Mouse (Mus musculus) cerebellum, adult 9-11 months (tissue): ENCODE results near the gene Ccdc148.

Experiments used
- DNase-seq: peaks from one replicate; pipeline ENCODE4 v3.0.0; 2022

Gene Ccdc148

DNA sequence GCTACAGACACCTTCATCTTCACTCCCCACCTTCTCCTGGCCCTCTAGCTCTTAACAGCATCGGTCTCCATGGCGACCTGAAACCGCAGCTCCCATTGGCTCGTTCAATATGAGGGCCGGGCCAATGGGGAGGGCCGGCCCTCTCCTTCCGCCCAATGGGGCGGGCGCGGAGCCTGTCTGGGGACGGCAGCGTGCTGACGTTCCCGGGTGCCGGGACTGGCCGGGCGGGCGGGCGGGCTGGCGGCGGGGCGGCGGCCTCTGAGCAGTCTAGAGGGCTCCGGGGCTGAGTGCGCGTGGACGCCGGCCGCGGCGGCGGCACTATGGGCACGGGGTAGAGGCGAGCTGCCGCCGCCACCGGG lies at the start of gene Ccdc148, which contains the start of gene Pkp4:
Gene Ccdc148 (minus strand): TSS at position 79 of the 359 bp plus-strand sequence.
Gene Pkp4 (plus strand): TSS at position 246 of the 359 bp plus-strand sequence.
- peak; percentile 96 for DNase-seq

DNA sequence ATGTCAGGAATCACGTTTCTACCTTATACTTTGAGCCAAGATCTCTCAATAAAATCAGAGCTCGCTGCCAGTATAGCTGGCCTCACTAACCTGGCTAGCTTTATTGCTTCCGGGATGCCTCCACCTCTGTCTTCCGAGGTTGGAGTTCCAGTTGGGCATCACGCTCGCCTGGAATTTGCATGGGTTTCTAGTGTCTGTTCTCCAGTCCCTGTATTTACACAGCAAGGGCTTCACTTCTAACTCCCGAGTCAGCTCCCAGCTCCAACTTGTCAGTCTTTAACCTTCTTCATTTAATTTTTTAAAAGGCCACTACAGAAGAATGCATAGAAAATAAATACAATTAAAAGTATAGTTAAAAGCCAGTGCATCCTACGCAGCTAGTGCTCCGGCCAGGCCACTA lies 47.8 kb upstream of the Ccdc148 start:
- no peak for DNase-seq

DNA sequence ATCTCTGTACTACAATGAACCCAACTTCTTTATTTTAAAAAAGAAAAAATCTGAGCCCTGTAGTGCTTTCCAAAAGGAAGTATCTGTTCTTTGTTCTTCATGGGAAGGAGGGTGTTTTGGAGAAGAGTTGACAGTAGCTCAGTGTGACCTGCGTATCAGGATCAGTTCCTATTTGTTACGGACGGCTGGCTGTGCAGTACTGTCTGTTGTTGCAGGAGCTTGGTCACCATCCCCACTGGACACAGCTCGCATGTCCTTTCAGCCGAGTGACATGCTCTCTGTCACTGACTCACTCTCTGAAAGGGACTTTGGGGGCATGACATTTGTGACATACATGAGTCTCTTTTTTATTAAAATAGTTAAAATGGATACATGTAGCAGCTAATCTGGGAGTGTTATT lies 47.2 kb upstream of the Ccdc148 start:
- DNase-seq = no peak

DNA sequence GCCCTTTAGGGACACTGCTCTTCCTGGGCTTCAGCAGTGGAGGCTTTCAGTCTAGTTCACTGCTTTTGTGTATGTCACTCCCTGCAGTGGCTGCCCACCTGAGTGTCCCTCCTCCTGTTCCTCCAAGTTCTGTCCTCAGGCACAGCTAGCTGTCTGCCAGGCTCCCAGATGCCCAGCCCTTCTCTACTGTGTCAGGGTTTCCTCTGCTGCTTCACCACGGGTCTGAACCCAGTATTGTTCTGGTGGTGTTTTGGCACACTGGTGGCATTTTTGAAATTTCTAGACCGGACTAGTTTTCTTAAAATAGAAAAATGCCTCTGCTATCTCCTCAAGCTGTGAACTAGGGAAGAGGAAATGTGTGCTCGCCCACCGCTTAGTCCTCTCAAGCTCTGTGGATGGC lies 46.8 kb upstream of the Ccdc148 start:
- no peak for DNase-seq

- DNase-seq = no peak
These were observed 45.7 kb upstream of the Ccdc148 start for GRCm38 (mm10) chr2:59206190-59206589.

DNA sequence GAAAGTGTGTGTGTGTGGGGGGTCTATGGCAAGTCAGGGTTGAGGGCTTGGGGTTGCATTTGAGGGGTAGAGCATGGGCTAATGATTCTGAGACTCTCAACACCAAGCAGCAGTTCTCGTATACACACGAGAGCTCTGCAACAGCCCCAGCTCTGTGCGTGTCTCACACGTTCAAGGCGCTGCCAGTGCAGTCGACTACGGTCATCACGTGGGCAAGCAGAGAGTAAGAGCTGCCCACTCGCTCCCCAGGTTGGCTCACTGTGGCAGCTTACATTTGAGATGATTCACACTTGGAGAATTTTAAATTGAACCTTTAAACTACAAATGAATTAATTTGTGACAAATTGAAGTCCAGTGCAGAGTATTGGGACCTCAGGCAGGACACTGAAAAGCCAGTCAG lies 44.6 kb upstream of the Ccdc148 start:
- no peak for DNase-seq

GRCm38 (mm10) chr2:59203627-59204425 lies 43.3 kb upstream of the Ccdc148 start:
- no peak for DNase-seq

DNA sequence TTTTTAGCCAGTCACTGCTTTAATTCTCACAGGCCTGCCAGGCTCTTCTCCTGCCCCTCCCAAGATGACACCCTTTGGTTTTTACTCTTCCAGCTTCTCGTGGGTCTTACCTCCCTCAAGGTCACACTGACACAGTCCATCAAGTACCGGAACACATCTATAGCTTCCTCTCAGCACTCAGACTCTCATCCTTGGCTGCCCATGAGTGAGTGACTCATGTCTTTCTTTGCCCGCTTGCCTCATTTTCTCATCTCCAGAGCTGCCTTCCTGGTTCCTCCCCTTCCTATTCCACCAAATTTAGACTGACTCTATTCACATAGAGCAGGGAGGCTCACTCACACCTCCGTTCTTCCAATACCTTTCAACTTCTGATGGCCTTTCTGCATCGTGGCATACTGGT lies 42.4 kb upstream of the Ccdc148 start:
- no peak for DNase-seq

DNA sequence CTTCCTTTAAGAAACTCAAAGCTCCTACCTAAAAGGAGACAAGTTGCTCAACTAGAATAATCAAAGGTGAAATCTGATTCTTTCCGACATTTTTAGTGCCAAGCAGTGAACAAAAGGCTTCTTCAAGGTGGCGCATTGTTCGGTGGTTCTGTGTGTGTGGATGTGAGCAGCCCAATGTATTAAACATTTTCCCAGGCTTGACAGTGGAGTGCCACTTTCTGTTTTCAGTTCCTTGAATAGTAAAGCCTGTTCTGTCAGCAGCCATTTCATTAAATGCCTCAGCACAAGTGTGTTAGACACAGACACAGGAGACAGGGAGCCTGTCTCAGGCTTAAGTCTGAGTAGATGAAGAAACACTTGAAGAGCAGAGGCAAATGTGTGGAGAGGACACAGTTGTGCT lies 40.0 kb upstream of the Ccdc148 start:
- DNase-seq = no peak

DNA sequence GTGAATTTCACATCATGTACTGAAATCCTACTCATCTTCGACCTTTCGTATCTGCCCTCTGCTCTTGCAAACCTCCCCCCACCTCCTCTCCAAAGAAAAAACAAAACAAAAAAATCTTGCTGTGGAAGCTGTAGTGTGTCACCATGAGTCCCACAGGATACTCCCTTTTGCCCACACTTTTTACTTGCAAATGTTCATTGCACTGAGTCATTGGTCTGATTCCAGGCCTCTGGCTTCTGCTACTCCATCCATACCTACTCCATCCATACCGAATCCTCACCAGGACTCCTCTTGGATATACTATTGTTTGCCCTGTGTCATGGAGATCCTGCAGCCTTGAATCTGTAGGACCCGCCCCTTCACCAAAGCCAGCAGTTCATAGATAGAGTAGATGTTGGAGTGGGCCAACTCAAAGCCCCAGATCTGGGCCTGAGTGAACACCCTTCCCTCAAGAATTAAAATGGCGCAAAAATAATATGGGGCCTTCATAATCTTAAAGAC lies 39.0 kb upstream of the Ccdc148 start:
- no peak for DNase-seq

- no peak for DNase-seq
These were observed 36.7 kb upstream of the Ccdc148 start for GRCm38 (mm10) chr2:59197156-59197555.

GRCm38 (mm10) chr2:59193117-59193516 lies 32.6 kb upstream of the Ccdc148 start:
- no peak for DNase-seq

GRCm38 (mm10) chr2:59191466-59191865 lies 31.0 kb upstream of the Ccdc148 start:
- DNase-seq = peak; percentile 74

DNA sequence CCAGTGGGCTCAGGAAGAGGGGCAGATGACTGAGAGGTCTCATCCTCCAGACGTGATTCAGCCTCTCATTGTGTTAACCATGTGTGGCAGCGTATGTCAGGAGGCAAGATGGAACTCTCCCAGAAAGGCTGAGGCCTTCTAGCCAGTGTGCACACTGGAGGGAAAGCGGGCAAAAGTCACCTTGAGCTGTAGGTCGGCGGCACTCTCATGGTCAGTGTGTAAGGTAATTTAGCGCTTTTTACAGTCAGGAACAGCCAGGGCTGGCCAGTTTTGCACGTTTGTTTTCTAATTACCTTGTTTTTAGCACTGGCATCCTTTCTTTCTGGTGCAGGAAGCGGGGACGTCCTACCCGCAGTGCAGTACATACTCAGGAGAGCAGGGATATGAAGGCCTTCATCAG lies 29.7 kb upstream of the Ccdc148 start:
- DNase-seq = no peak

DNA sequence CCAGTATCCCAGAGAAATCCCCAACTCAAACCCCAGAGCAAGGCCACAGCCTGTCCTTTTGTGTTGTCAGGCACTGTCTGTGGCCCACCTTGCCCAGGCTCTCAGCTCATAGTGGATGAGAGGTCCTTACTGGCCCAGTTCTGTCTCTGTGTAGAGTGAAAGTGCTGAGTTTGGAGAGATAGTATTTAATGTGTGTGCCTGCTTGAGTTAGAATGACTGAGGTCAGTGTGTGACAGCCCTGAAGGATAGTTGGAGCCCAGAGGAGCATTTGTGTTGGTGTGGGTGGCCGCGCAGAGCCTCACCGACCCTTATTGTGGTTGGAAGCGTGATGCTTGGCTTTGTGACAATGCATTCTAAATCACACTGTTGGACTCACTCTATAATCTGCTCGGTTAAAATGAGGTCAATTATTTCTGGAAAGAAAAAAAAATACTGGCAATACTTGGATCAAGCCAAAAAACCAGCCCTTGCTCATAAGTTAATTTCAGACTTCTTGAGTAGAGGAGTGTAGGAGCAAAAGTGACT lies 29.2 kb upstream of the Ccdc148 start:
- DNase-seq = peak; percentile 56

- peak; percentile 78 for DNase-seq
These were observed 27.8 kb upstream of the Ccdc148 start for GRCm38 (mm10) chr2:59188306-59188705.

- DNase-seq = no peak
These were observed 26.5 kb upstream of the Ccdc148 start for GRCm38 (mm10) chr2:59186966-59187365.

DNA sequence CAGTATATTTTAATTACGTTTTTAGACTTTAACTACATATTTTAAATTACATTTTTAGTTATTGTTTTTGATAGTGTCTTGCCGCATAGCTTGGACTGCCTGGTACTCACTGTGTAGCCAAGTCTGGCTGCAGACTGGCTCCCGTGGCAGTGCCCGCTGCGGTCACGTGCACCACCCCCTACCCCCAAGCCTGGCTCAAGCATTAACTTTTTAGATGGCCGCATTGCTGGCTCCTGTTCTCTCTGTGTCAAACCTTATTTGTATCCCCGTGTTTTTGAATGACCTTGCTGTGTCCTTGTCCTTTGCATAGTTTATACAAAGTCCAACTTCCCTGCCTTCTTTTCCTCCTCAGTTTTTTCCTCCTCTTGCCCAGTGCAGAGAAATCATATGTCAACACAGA lies 25.6 kb upstream of the Ccdc148 start:
- no peak for DNase-seq

DNA sequence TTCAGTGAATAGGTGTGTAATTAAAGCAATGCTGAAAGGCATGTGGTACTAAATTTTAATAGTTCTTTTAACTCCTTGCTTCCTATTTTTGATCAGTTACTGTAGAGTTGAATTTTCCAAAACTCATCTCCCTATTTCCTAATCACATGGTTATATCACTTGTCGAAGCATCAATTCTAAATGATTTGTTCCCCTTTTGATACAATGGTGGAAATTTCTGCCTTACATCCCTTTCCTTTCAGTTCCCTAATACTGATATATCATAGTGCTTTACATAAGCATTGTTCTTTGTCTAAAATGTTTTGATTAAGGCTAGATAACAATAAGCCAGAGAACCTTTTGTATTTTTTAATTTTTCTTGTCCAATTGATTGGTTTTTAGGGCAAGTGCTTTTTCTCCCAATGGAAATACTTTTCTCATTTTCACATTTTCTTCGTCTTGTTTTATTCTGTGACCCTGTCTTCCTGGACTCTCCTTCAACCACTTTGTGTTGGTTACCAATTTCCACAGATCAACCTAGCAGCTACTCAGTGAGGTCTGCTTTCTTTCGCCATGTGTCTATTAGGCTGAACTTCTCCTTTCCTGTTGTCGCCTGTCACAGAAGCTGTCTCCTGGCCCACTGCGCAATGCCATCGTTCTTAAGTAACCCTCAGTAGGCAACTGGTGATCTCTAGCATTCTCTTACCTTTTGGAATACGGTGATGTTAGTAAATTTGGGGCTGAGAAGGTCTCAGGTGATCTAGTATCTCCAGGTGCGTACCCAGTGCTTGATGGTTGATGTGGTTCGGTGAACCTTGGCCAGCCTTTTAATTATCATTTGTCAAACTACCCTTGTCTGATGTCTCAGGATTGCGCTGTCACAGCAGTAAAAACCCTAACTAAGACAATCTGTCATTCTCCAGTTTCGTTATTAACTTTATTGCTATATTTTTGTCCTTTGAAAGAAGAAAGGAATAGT lies 23.9 kb upstream of the Ccdc148 start:
- no peak for DNase-seq

GRCm38 (mm10) chr2:59183541-59183940 lies 23.1 kb upstream of the Ccdc148 start:
- DNase-seq = no peak

DNA sequence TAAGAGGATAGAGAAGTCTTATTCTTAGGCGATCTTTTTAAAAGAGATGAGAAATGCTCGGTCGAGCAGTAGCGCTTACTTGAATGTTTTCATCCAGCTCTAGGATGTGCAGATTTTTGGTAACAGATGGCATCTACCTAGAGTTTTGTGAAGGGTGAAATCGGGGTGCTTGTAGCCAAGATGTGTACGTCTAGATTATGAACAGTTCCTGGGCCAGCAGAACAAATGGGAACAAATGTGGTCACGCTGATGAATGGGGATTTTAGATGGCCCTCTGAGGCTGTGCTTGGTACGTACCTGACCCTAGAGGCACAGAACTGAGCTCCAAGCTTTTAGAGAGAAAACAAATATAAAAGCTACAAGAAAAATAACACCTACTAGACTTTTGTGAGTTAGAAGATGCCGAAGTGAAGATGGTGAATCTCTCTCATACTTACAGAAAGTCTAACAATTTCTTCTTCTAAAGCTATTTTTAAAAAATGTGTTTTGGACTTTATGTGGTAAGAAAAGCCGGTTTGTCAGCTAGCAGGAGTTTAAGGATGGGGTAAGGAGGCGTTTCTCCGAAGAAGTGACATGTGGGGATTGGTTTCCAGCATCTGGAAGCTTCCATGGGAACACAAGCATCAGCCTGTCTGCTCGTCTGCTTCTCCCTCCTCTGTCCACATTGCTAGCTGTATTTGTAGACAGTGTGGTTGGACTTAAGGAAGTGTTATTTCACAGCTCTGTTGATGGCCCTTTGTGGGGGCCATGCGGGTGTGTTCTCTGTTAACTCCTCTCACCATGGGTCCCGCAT lies 21.0 kb upstream of the Ccdc148 start:
- peak; percentile 85 for DNase-seq

GRCm38 (mm10) chr2:59179487-59179886 lies 19.0 kb upstream of the Ccdc148 start:
- DNase-seq = peak; percentile 34

GRCm38 (mm10) chr2:59178960-59179359 lies 18.5 kb upstream of the Ccdc148 start:
- DNase-seq = peak; percentile 6
